Mouse (Mus musculus) retina, embryonic 14.5 days (tissue): ENCODE results near the gene Rhov.
A peak's percentile ranks its signal among the peaks of the same experiment; 100 is the strongest.

Source experiments
- DNase-seq: peaks from one replicate; pipeline ENCODE4 v3.0.0-alpha.2; 2015; ENCODE audit warnings: low spot score

Rhov gene

GRCm38 (mm10) chr2:119237210-119237870 lies 33.7 kb downstream of the Rhov start, which contains the start of gene Spint1:
TSS of gene Spint1 (plus strand) at chr2:119237362.
- peak; percentile 32 for DNase-seq

GRCm38 (mm10) chr2:119236682-119237209 lies 34.3 kb downstream of the Rhov start:
- DNase-seq, result no peak

GRCm38 (mm10) chr2:119229775-119230704 lies 41.0 kb downstream of the Rhov start, which contains the start of gene Ppp1r14d:
TSS of gene Ppp1r14d (minus strand) at chr2:119229906.
- DNase-seq, result no peak
